Mouse (Mus musculus) G1E (cell line): ENCODE data around the gene Edar. TPM values are rescaled to one million over a fixed set of nuclear protein-coding genes. Genes with fewer than 3 reads are reported as not detected.
"Not testable (repeated sequence)": the region's sequence is repeated elsewhere in the genome, so short reads cannot be mapped to it uniquely, and the experiment has no call there.

Source experiments
- ATAC-seq: 2 replicates; pipeline ENCODE4 v1.8.0; 2016; ENCODE audit warnings: mild to moderate bottlenecking; ENCODE audit not compliant: insufficient number of reproducible peaks, poor library complexity, low FRiP score, severe bottlenecking; ENCODE audit errors: extremely low read depth
- DNase-seq: peaks from one replicate; pipeline ENCODE4 v3.0.0; 2012; ENCODE audit warnings: low spot score
- H3K27me3 ChIP-seq: 2 replicates; pipeline ENCODE4 v1.6.1; 2012; ENCODE audit warnings: mild to moderate bottlenecking, low read length, inconsistent platforms; ENCODE audit not compliant: insufficient read depth
- H3K36me3 ChIP-seq: replicated peaks from 2 replicates; pipeline ENCODE3; 2012; ENCODE audit warnings: mild to moderate bottlenecking, inconsistent platforms
- H3K4me1 ChIP-seq: 2 replicates; pipeline ENCODE4 v1.6.1; 2012; ENCODE audit warnings: low read depth, low read length, inconsistent platforms, mixed read lengths; ENCODE audit not compliant: insufficient read depth
- H3K4me3 ChIP-seq: 2 replicates; pipeline ENCODE4 v1.5.1; 2012; ENCODE audit warnings: low read depth, mild to moderate bottlenecking, inconsistent platforms, low read length, moderate library complexity, mixed read lengths
- H3K9me3 ChIP-seq: replicated peaks from 2 replicates; pipeline ENCODE4 v1.6.1; 2012; ENCODE audit warnings: inconsistent platforms
- CTCF ChIP-seq: IDR thresholded peaks from 2 replicates; pipeline ENCODE4 v1.5.1; 2012; ENCODE audit warnings: low read depth, low read length, inconsistent platforms, mixed read lengths
- GATA1 ChIP-seq: IDR thresholded peaks from 2 replicates; pipeline ENCODE4 v1.6.1; 2012; ENCODE audit warnings: borderline replicate concordance, low read length, inconsistent platforms, mixed read lengths
- GATA2 ChIP-seq: IDR thresholded peaks from 2 replicates; pipeline ENCODE4 v1.6.1; 2012; ENCODE audit warnings: low read depth, low read length, inconsistent platforms, borderline replicate concordance
- POLR2AphosphoS5 ChIP-seq: IDR thresholded peaks from 2 replicates; pipeline ENCODE4 v1.6.1; 2012; ENCODE audit warnings: low read depth, low read length, inconsistent platforms; ENCODE audit not compliant: insufficient replicate concordance
- TAL1 ChIP-seq: conservative IDR thresholded peaks from 2 replicates; pipeline ENCODE4 v1.6.1; 2012; ENCODE audit warnings: low read depth, low read length, inconsistent platforms, mixed read lengths
- polyA plus RNA-seq: library from polyadenylated mRNA; stranded (reverse); fragments of >175 nt; gene quantifications from 2 replicates; pipeline ENCODE4 v1.2.3, GENCODE M21; 2012
- total RNA-seq, 2 experiments: library from RNA; stranded (forward) in 1 of 2; stranded (reverse) in 1 of 2; fragments of 200-1000 nt in 1 of 2; fragments of >200 nt in 1 of 2; fragmentation: Nextera tagmentation in 1 of 2; gene quantifications; 2 replicates each; pipeline ENCODE4 v1.2.3; 2014 to 2017

The Edar gene
- not detected in 2 replicates for total RNA-seq (2014; fragmentation: Nextera tagmentation)
- total RNA-seq (2017), result not detected in 2 replicates
- polyA plus RNA-seq, result not detected in 2 replicates

DNA sequence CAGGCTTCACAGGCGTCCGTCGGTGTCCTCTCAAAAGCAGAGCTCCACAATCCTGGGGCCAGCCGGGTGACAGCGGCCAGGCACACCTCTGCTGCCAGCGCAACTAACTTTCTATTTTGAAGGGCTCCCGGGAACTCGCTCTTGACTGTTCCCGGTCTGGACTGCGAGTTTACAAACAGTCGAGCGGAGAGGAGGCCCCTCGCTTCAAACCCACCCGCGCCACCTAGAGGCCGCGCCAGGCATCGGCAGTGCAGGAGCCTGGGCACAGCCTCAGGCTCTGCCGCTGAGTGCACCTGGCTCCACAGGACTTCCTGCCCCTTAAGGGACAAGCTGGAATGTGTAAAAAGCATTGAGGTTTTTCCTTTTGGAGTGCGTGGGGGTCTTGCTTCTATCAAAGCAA lies at the start of gene Edar:
TSS of gene Edar (minus strand) at position 122 of the 400 bp plus-strand sequence.
- ATAC-seq (no peak), DNase-seq (peak; percentile 4)
- Histone ChIP-seq H3K9me3 (no peaks in the 10 kb centered on the region), H3K36me3 (no peaks in the 10 kb centered on the region), H3K4me3 (no peak within 1 kb of the TSS), H3K27me3 (no peaks in the 10 kb centered on the region), H3K4me1 (no peaks in the 10 kb centered on the region)
- TF ChIP-seq CTCF (peak; percentile 38; the same call in 1 of the 2 replicates), GATA1 (no peak)

- not testable (repeated sequence) for H3K27me3 ChIP-seq, H3K4me1 ChIP-seq, H3K9me3 ChIP-seq, H3K36me3 ChIP-seq, DNase-seq, H3K4me3 ChIP-seq, ATAC-seq
Measured at GRCm38 (mm10) chr10:58718110-58718509, 42.7 kb upstream of the Edar start, which contains the start of gene Gm17542. TSS of gene Gm17542 (minus strand) at chr10:58718210.

- no peak for ATAC-seq
- H3K36me3 ChIP-seq, result no peaks in the 10 kb centered on the region
- no peaks in the 10 kb centered on the region for H3K27me3 ChIP-seq
- H3K4me3 ChIP-seq, result no peak overlapping the region
- no peaks in the 10 kb centered on the region for H3K4me1 ChIP-seq
- H3K9me3 ChIP-seq, result no peaks in the 10 kb centered on the region
- no peak for TF ChIP-seq POLR2AphosphoS5
- DNase-seq, result no peak
Measured at GRCm38 (mm10) chr10:58714789-58715148, 39.3 kb upstream of the Edar start.

DNA sequence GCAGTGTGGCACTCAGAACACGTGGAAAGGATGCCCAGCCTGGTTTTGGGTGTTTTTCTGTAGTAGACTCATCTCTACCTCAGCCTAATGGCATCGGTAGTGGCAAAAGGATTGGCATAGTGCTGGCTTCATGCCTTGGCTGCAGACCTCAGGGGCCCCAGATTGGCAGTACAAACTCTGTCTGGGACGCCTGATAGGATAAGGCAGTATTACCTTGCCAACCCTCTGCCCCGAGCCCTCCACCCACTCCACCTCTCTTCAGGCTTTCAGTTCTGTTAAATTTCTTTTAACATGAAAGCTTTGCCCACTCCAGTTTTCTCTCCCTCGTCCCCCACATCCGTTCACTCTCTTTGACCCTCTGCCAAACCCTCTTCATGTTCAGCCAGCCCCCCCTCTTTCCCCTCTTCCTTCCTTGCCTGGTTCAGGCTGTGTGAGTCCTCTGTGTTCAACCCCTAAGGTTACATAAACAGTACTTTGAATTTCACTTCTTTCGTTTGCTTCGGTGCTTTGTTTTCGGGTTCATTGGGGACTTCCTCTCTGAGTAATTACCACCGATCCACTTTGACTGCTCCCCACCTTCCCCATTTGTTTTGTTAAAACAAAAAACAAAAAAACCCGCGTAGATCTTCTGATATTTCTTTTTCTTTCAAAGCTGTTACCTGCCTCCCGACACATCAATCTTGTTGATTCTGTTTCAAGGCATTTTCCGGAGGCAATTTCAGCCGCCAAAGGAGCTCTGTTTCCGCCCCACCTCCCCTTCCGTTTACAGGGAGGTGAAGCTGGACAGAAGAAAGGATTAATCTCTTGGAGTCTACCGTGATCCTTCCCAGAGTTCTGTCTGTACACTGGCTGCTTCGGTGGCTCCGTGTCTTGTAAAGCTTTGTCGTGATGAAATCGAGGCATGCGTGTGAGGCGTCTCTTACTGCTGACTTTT lies 38.7 kb upstream of the Edar start:
- Histone ChIP-seq H3K27me3 (no peaks in the 10 kb centered on the region), H3K36me3 (no peaks in the 10 kb centered on the region), H3K9me3 (no peaks in the 10 kb centered on the region), H3K4me3 (no peak overlapping the region), H3K4me1 (no peaks in the 10 kb centered on the region)
- ATAC-seq, result no peak
- TF ChIP-seq TAL1 (no peak), POLR2AphosphoS5 (no peak), CTCF (no peak), GATA1 (no peak), GATA2 (no peak)
- DNase-seq, result no peak

DNA sequence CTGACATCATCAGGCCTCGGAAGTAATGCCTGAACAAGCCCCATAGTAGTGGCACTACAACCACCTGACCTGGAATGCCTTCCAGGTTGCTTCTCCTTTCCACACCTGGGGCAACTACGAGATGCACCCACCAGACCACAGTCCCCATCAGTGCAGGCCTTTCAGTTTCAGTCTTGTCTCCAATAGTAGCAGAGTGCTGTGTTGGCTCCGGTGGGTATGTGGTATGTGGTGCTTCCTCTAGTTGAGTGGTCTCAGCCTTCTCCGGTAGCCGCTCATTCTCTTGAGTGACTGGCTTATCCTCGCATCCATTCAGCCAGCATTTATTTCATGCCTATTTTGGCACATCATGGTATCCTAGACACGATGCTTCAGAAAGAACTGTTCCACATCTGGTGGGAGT lies 37.8 kb upstream of the Edar start:
- no peak for ATAC-seq
- TF ChIP-seq GATA2, result no peak
- no peak for TF ChIP-seq POLR2AphosphoS5
- TF ChIP-seq TAL1, result no peak
- TF ChIP-seq CTCF, result no peak
- no peak for TF ChIP-seq GATA1
- H3K9me3 ChIP-seq, result no peaks in the 10 kb centered on the region

GRCm38 (mm10) chr10:58709021-58709420 lies 33.6 kb upstream of the Edar start:
- no peaks in the 10 kb centered on the region for H3K9me3 ChIP-seq
- no peaks in the 10 kb centered on the region for H3K27me3 ChIP-seq
- no peaks in the 10 kb centered on the region for H3K36me3 ChIP-seq
- ATAC-seq (no peak), DNase-seq (no peak)
- H3K4me3 ChIP-seq, result no peak overlapping the region
- no peaks in the 10 kb centered on the region for H3K4me1 ChIP-seq
- no peak for TF ChIP-seq CTCF

More for the DNA sequence above, 37.8 kb upstream of the Edar start:
- Histone ChIP-seq H3K36me3 (no peaks in the 10 kb centered on the region), H3K27me3 (no peaks in the 10 kb centered on the region), H3K4me1 (no peaks in the 10 kb centered on the region), H3K4me3 (no peak overlapping the region)
- no peak for DNase-seq

- Histone ChIP-seq H3K36me3 (no peaks in the 10 kb centered on the region), H3K4me1 (no peaks in the 10 kb centered on the region), H3K4me3 (no peak overlapping the region), H3K9me3 (no peaks in the 10 kb centered on the region), H3K27me3 (no peaks in the 10 kb centered on the region)
- ATAC-seq, result no peak
- TF ChIP-seq GATA1 (no peak), GATA2 (no peak), POLR2AphosphoS5 (no peak), TAL1 (no peak), CTCF (no peak)
- DNase-seq, result no peak
Measured at GRCm38 (mm10) chr10:58700578-58700977, 25.1 kb upstream of the Edar start.
